Mouse (Mus musculus) embryonic facial prominence, embryonic 12.5 days (tissue): ENCODE data around the gene Notum. TPM values are rescaled to one million over a fixed set of nuclear protein-coding genes. Genes with fewer than 3 reads are reported as not detected.
A peak's percentile ranks its signal among the peaks of the same experiment; 100 is the strongest.

ENCODE experiments used
- ATAC-seq: fragments of 200-750 bp; cut with Nextera tagmentation; 2 replicates; pipeline ENCODE4 v1.8.0; 2017; ENCODE audit not compliant: insufficient number of reproducible peaks, insufficient read depth, low FRiP score, low TSS enrichment
- H3K27ac ChIP-seq: fragments of 300-500 bp; sonication (generic); 2 replicates; pipeline ENCODE4 v1.5.1; 2016; ENCODE audit warnings: mild to moderate bottlenecking
- H3K27me3 ChIP-seq: fragments of 300-500 bp; sonication (generic); 2 replicates; pipeline ENCODE4 v1.6.1; 2016; ENCODE audit warnings: mild to moderate bottlenecking, moderate library complexity
- H3K36me3 ChIP-seq: fragments of 300-500 bp; sonication (generic); 2 replicates; pipeline ENCODE4 v1.6.1; 2016; ENCODE audit warnings: mild to moderate bottlenecking
- H3K4me1 ChIP-seq: fragments of 300-500 bp; sonication (generic); 2 replicates; pipeline ENCODE4 v1.6.1; 2016
- H3K4me2 ChIP-seq: fragments of 300-500 bp; sonication (generic); replicated peaks from 2 replicates; pipeline ENCODE4 v1.6.1; 2016; ENCODE audit warnings: mild to moderate bottlenecking, moderate library complexity
- H3K4me3 ChIP-seq: fragments of 300-500 bp; sonication (generic); 2 replicates; pipeline ENCODE4 v1.5.1; 2016; ENCODE audit warnings: mild to moderate bottlenecking
- H3K9ac ChIP-seq: fragments of 300-500 bp; sonication (generic); 2 replicates; pipeline ENCODE4 v1.6.1; 2016; ENCODE audit warnings: mild to moderate bottlenecking, moderate library complexity
- H3K9me3 ChIP-seq: fragments of 300-500 bp; sonication (generic); 2 replicates; pipeline ENCODE4 v1.6.1; 2016; ENCODE audit warnings: mild to moderate bottlenecking, moderate library complexity
- WGBS: fragments of 180-500 bp; shearing (Covaris S2); methylation state at CpG from one replicate; pipeline ENCODE4 v1.1.7; 2016; 5-methylcytosine and 5-hydroxymethylcytosine counted together
- polyA plus RNA-seq: library from polyadenylated mRNA; unstranded; fragments of >200 nt; fragmentation: Nextera tagmentation; extraction: Ambion mirVana; gene quantifications from 2 replicates; pipeline ENCODE4 v1.2.1, GENCODE M21; 2016

Notum gene
- polyA plus RNA-seq, 1 experiment from 2014 or later: 6.3 TPM

DNA sequence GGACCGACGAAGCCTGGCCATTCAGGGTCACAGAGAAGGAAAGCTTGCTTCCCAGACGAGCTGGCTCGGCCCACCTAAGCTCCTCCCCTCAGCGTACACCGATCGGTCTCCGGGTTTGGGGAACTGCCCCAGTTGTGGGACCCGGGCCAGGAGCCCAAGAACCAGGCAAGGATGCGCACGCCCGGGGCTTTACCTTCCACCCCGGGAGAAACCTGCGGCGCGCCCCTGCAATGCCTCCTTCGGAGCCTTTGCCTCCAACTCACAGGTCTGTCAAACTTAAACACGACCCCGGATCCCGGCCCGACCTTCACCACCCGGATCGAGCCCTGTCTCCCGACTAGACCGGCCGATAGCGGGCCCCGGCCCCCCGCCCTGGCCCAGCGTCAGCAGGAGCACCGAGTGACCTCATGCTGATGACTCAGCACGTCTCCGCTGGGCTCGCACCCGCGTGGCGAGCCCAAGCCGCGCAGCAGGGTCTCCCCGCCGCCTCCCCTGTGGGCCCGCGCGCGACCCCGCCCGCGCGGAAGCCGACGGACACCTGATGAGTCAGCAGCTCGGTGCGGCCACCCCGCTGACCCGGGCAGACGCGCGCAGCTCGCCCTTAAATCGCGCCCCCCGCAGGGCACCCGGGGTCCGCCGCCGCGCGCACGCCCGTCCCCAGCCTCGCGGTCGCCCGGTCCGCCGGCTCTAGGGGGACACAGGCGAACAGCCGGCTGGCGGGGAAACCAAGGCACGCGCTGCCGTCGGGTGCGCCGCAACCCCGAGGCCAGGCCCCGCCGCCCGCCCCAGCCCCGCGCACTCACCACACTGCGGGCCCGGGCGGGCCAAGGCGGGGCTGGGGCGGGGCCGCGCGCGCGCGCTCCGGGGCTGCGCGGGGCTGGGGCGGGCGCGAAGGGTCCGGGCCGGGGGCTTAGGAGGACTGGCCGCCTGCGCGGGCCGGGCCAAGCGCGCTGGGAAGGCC is 28.1 kb downstream of the Notum start:
- Histone ChIP-seq H3K4me1 (peaks cover 29% of the 10 kb centered on the region), H3K4me2 (peak overlapping the region; percentile 84), H3K27ac (peak overlapping the region; percentile 90), H3K27me3 (no peaks in the 10 kb centered on the region), H3K9me3 (no peaks in the 10 kb centered on the region), H3K36me3 (peaks cover 10% of the 10 kb centered on the region), H3K9ac (peak overlapping the region; percentile 89), H3K4me3 (peak overlapping the region; percentile 94)
- ATAC-seq: peak; percentile 81
- under 1% methylated on average over 109 of the region's 116 CpGs for whole genome bisulfite sequencing

DNA sequence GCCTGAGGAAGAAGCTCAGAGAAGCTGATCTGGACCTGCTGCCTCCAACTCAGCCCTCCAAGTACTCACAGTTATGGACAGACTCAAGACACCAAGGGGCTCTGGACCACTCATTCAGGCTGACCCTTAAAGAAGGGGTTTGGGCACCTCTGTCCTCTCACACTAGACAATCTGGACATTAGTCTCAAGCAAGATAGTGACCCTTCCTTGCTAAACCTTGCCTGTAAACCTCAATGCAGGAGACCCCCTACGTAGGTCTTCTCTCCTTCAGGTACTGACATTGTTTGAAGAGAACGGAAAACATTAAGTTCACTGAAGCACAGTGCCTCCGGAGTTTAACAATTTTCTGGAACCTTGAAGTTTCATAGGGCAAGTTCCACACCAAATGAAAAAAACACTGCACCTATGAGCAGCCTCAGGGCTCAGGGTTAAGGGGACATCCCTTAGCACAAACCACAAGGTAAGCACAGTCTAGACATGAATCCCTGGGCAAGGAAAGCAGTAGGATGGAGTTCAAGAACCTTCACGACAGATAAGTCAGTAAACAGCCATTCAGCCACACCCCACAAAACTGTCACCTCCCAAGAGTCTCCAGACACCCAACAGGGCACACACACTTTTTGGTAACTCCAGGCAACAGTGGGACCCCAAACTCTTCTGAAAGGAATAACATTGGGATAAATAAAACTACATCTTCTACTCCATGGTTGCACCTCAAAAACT is 29.1 kb downstream of the Notum start:
- Histone ChIP-seq H3K9ac (peak overlapping the region; percentile 89), H3K27me3 (no peaks in the 10 kb centered on the region), H3K4me3 (peak overlapping the region; percentile 94), H3K4me2 (peak overlapping the region; percentile 84), H3K36me3 (peaks cover 19% of the 10 kb centered on the region), H3K9me3 (no peaks in the 10 kb centered on the region), H3K27ac (peak overlapping the region; percentile 90), H3K4me1 (peaks cover 29% of the 10 kb centered on the region)
- 65% methylated on average over 4 of the region's 4 CpGs for WGBS
- ATAC-seq: no peak

GRCm38 (mm10) chr11:120630881-120631725 is 29.9 kb downstream of the Notum start:
- H3K27me3 ChIP-seq: no peaks in the 10 kb centered on the region
- H3K9ac ChIP-seq: peak overlapping the region; percentile 13; the same call in 1 of the 2 replicates
- H3K4me1 ChIP-seq: peaks cover 29% of the 10 kb centered on the region
- 43% methylated on average over 7 of the region's 7 CpGs for WGBS
- peak overlapping the region; percentile 84 for H3K4me2 ChIP-seq
- ATAC-seq: no peak
- H3K4me3 ChIP-seq: no peak overlapping the region
- no peaks in the 10 kb centered on the region for H3K9me3 ChIP-seq
- no peak overlapping the region; the same call in 1 of the 2 replicates for H3K27ac ChIP-seq
- peaks cover 24% of the 10 kb centered on the region for H3K36me3 ChIP-seq

DNA sequence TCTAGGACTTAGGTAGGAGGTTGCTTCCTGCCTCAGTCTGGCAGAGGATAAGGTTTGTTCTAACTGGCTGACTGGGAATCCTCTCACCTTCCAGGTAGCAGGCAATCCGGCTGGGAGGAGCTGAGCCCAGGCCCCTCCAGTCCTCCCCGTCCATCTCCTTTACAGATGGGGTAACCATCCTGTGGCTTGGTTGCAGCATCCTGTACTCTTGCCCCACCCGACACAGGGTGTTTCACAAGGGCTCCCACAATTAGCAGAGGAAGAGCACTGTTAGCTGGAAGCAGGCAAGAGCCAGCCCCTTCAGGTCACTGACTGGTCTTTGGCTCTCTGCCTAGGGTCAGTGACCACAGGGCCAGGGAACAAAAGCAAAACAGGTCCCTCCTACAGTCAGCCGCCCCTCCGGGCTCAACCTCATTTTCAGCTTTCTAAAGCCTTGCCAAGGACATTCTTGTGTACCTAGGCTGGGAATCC is 30.5 kb downstream of the Notum start:
- H3K27ac ChIP-seq: peak overlapping the region; percentile 51; the same call in 1 of the 2 replicates
- no peak for ATAC-seq
- 47% methylated on average over 5 of the region's 5 CpGs for WGBS
- H3K4me2 ChIP-seq: peak overlapping the region; percentile 12; the same call in 1 of the 2 replicates
- peaks cover 24% of the 10 kb centered on the region for H3K36me3 ChIP-seq
- H3K4me3 ChIP-seq: 0 out of 2 replicates have a peak overlapping the region, but pooled peaks have one; percentile 4
- H3K9ac ChIP-seq: peak overlapping the region; percentile 32; the same call in 1 of the 2 replicates
- no peaks in the 10 kb centered on the region for H3K27me3 ChIP-seq
- H3K4me1 ChIP-seq: peaks cover 31% of the 10 kb centered on the region
- H3K9me3 ChIP-seq: no peaks in the 10 kb centered on the region

- H3K9me3 ChIP-seq: no peaks in the 10 kb centered on the region
- H3K27ac ChIP-seq: 0 out of 2 replicates have a peak overlapping the region, but pooled peaks have one; percentile 51
- peaks cover 35% of the 10 kb centered on the region for H3K4me1 ChIP-seq
- no peaks in the 10 kb centered on the region for H3K27me3 ChIP-seq
- H3K4me3 ChIP-seq: 0 out of 2 replicates have a peak overlapping the region, but pooled peaks have one; percentile 4
- H3K4me2 ChIP-seq: 0 out of 2 replicates have a peak overlapping the region, but pooled peaks have one; percentile 12
- no peak for ATAC-seq
- H3K36me3 ChIP-seq: peaks cover 24% of the 10 kb centered on the region
- peak overlapping the region; percentile 32; the same call in 1 of the 2 replicates for H3K9ac ChIP-seq
- 33% methylated on average over 7 of the region's 7 CpGs for WGBS
These were observed 31.1 kb downstream of the Notum start for GRCm38 (mm10) chr11:120629911-120630310.

GRCm38 (mm10) chr11:120629341-120629730 is 31.6 kb downstream of the Notum start:
- Histone ChIP-seq H3K4me1 (peaks cover 35% of the 10 kb centered on the region), H3K9me3 (no peaks in the 10 kb centered on the region), H3K36me3 (peaks cover 24% of the 10 kb centered on the region), H3K4me3 (no peak overlapping the region), H3K4me2 (no peak overlapping the region), H3K9ac (no peak overlapping the region), H3K27ac (no peak overlapping the region), H3K27me3 (no peaks in the 10 kb centered on the region)
- ATAC-seq: no peak
- 81% methylated on average over 23 of the region's 23 CpGs for WGBS

- Histone ChIP-seq H3K9ac (no peak overlapping the region), H3K4me3 (no peak overlapping the region)
- no peak for ATAC-seq
These were observed 32.2 kb downstream of the Notum start for GRCm38 (mm10) chr11:120628601-120629340.

DNA sequence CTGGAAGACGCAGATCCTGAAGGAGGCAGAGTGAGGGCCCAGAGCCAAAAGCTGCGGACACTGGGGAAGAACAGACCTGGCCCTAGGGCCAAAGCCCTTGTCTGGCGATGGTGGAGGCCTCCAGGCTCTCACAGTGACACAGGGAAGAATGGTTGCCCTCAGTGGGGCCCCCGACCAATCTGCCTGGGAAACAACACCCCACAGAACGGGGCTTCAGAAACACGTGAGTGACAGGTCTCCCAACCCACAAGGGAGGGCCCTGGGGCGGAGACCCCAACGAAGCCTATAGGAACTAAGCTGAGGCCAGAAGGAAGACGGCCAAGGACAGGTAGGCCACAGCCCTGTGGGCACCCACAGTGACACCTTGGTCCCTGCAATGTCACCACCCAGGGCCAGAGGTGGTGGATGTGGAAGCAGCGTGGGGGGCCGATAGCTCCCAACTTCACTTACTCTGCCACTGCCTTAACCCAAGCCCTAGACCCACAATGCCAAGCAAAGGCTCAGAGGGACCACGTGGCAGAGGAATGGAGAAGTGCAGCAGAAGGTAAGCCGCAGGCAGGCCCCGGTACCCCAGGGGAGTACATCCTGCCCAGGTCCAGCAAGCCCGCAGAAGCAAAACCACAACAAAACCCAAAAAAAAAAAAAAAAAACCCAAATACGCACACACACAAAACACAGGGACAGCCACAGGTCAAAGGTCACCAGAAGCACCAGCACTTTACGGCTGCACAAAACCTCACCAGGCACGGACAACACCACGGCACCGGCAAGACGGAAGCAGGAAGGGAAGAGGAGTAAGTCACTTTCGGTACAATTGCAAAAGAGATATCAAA is 33.3 kb downstream of the Notum start:
- no peak overlapping the region for H3K9ac ChIP-seq
- H3K36me3 ChIP-seq: peaks cover 32% of the 10 kb centered on the region
- no peak overlapping the region for H3K4me3 ChIP-seq
- no peak for ATAC-seq
- H3K9me3 ChIP-seq: no peaks in the 10 kb centered on the region
- WGBS: 82% methylated on average over 22 of the region's 22 CpGs
- no peak overlapping the region for H3K4me2 ChIP-seq
- H3K4me1 ChIP-seq: peaks cover 42% of the 10 kb centered on the region
- no peaks in the 10 kb centered on the region for H3K27me3 ChIP-seq
- no peak overlapping the region for H3K27ac ChIP-seq

More at GRCm38 (mm10) chr11:120628601-120629340, 32.2 kb downstream of the Notum start:
- Histone ChIP-seq H3K9me3 (no peaks in the 10 kb centered on the region), H3K4me2 (no peak overlapping the region), H3K27me3 (no peaks in the 10 kb centered on the region), H3K4me1 (peaks cover 40% of the 10 kb centered on the region), H3K36me3 (peaks cover 24% of the 10 kb centered on the region), H3K27ac (no peak overlapping the region)
- 95% methylated on average over 23 of the region's 23 CpGs for WGBS

DNA sequence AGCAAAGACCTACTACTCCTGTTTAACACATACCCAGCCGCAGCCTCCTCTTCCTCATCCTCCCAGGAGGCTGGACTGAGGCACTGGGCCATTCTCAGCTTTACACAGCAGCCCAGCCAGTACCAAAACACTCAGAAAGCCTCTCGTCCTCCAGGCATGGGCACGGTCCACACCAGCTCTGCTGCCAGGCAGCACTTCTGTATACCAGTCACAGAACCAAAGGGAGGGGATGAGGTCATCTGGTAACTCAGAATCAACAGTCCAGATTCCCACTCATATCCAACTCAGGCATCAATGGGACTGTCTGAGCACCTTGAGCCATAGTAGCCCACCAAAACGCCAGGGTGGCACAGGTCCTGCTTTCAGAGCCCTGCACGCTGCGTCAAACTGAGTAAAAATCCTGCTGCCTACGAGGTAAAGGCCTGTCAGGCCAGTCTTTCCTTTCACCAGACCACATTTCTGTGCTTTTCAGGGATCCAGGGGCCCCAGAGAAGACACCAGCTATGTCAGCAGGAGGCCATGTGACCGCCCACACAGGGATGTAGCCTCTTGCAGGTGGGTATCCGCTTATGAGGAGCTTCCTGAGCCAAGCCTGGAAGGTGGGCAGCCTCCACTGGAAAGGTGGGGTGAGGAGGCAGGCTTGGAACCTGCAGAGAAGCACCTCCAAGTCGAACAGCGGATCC is 34.0 kb downstream of the Notum start:
- Histone ChIP-seq H3K4me2 (no peak overlapping the region), H3K9ac (no peak overlapping the region), H3K9me3 (no peaks in the 10 kb centered on the region), H3K27ac (no peak overlapping the region), H3K4me3 (no peak overlapping the region), H3K4me1 (peaks cover 36% of the 10 kb centered on the region), H3K36me3 (peaks cover 40% of the 10 kb centered on the region), H3K27me3 (no peaks in the 10 kb centered on the region)
- no peak for ATAC-seq
- 90% methylated on average over 11 of the region's 11 CpGs for WGBS
